ENCODE assay signal across 22 mouse cellular contexts in genomic region chr4:101213477-101213876, GRCm38 (mm10). TPM values are rescaled to one million over a fixed set of nuclear protein-coding genes. Genes with fewer than 3 reads are reported as not detected.
DNase-seq lines count a peak whose midpoint lies in the region; ATAC-seq and TF ChIP-seq lines count a peak whose summit lies in the region.
"Had no signal": no experiment of that assay in that cellular context is flagged by ENCODE, and none has a peak within 500 bp of the region (broad histone marks: within the 10 kb centered on the region; RNA-seq: fewer than 3 reads in every experiment).

No protein-coding gene starts in this region.

- H3K4me2 ChIP-seq in hindbrain, embryonic 11.5 days (replicated peaks; ENCODE audit: low read depth, low read length), result no peak overlapping the region
- H3K4me2 ChIP-seq: embryonic facial prominence, embryonic 15.5 days; liver, embryonic 11.5 days; lung, embryonic 15.5 days; midbrain, embryonic 13.5 days; neural tube, embryonic 15.5 days had no signal

- TF ChIP-seq CTCF in thymus, adult 2 months (IDR thresholded peaks at IDR 0.05; ENCODE audit: borderline replicate concordance, control insufficient read depth, extremely low read depth, insufficient read depth, low read length, poor library complexity), result no peak

- WGBS in thymus, adult 2 months, result 7% methylated on average over 2 of the region's 2 CpGs
- 90% methylated on average over 2 of the region's 2 CpGs for WGBS in hindbrain, embryonic 11.5 days

- H3K36me3 ChIP-seq in thymus, adult 2 months (ENCODE audit: control insufficient read depth, insufficient read depth, low read length), result no peaks in the 10 kb centered on the region
- 0 out of 2 replicates have a peak, but pooled peaks cover 2% of the 10 kb centered on the region for H3K36me3 ChIP-seq in splenic B cell, adult 2 months (ENCODE audit: control insufficient read depth, insufficient read depth, low read length, poor library complexity, severe bottlenecking)
- H3K36me3 ChIP-seq in hindbrain, embryonic 11.5 days (ENCODE audit: control insufficient read depth, insufficient read depth, low read length), result no peaks in the 10 kb centered on the region
- H3K36me3 ChIP-seq: embryonic facial prominence, embryonic 15.5 days; forebrain, embryonic 10.5 days; lung, embryonic 15.5 days; midbrain, embryonic 13.5 days; neural tube, embryonic 15.5 days had no signal

- TF ChIP-seq POLR2A in thymus, adult 2 months (IDR thresholded peaks at IDR 0.05; ENCODE audit: control insufficient read depth, extremely low read depth, insufficient read depth, low read length, poor library complexity), result no peak

- no peaks in the 10 kb centered on the region for H3K9me3 ChIP-seq in hindbrain, embryonic 11.5 days (ENCODE audit: control insufficient read depth, low read length)
- H3K9me3 ChIP-seq: embryonic facial prominence, embryonic 15.5 days; forebrain, embryonic 10.5 days; lung, embryonic 15.5 days; midbrain, embryonic 13.5 days; neural tube, embryonic 15.5 days had no signal

- H3K27ac ChIP-seq in thymus, adult 2 months (ENCODE audit: control insufficient read depth, insufficient read depth, low read length), result peak overlapping the region; percentile 15; the same call in 1 of the 2 replicates
- H3K27ac ChIP-seq in hindbrain, embryonic 11.5 days (ENCODE audit: low read depth, low read length), result no peak overlapping the region
- H3K27ac ChIP-seq: embryonic facial prominence, embryonic 15.5 days; forebrain, embryonic 10.5 days; lung, embryonic 15.5 days; midbrain, embryonic 13.5 days; neural tube, embryonic 15.5 days had no signal

- no peak overlapping the region for H3K9ac ChIP-seq in hindbrain, embryonic 11.5 days (ENCODE audit: low read depth, low read length)
- H3K9ac ChIP-seq: embryonic facial prominence, embryonic 15.5 days; forebrain, postnatal 0 days; lung, embryonic 15.5 days; midbrain, embryonic 13.5 days; neural tube, embryonic 15.5 days had no signal

- peaks cover 14% of the 10 kb centered on the region for H3K4me1 ChIP-seq in thymus, adult 2 months (replicated peaks; ENCODE audit: control insufficient read depth, insufficient read depth, low read length)
- no peaks in the 10 kb centered on the region for H3K4me1 ChIP-seq in hindbrain, embryonic 11.5 days (replicated peaks; ENCODE audit: control insufficient read depth, insufficient read depth, low read length)
- H3K4me1 ChIP-seq: embryonic facial prominence, embryonic 15.5 days; midbrain, embryonic 13.5 days; neural tube, embryonic 15.5 days had no signal

- DNase-seq in thymus, adult 2 months, result no peak
- DNase-seq in thymus, postnatal 25 days, result no peak
- DNase-seq in splenic B cell, adult 2 months (ENCODE audit: low read depth, low spot score), result peak; percentile 22
- no peak for DNase-seq in heart, postnatal 25 days (ENCODE audit: low spot score)
- DNase-seq in hindbrain, embryonic 11.5 days (ENCODE audit: low spot score), result no peak
- no peak for DNase-seq in left cerebral cortex, adult 11 months (ENCODE audit: low spot score)
- DNase-seq: cerebellum, postnatal 10 days; forebrain, postnatal 0 days; heart, adult 18-20 months; kidney, adult 8-10 months; kidney, postnatal 14 days; layer of hippocampus, adult 9-11 months; right cerebral cortex, postnatal 14 days; thymus, postnatal 36 days had no signal

- ATAC-seq in activated CD4-positive, CD25-positive, alpha-beta regulatory T cell, adult 4 months, result peak; percentile 67
- peak; percentile 78 for ATAC-seq in inflammation-experienced regulatory T-cells, adult 6 months
- no peak for ATAC-seq in hindbrain, embryonic 11.5 days (ENCODE audit: low FRiP score)
- ATAC-seq: forebrain, postnatal 0 days; midbrain, embryonic 13.5 days had no signal

- no peak overlapping the region for H3K4me3 ChIP-seq in thymus, adult 2 months (ENCODE audit: control insufficient read depth, insufficient read depth, low read length)
- no peak overlapping the region for H3K4me3 ChIP-seq in hindbrain, embryonic 11.5 days (ENCODE audit: low read depth, low read length)
- H3K4me3 ChIP-seq: embryonic facial prominence, embryonic 15.5 days; forebrain, embryonic 10.5 days; lung, embryonic 15.5 days; midbrain, embryonic 13.5 days; neural tube, embryonic 15.5 days had no signal

- intact Hi-C loops in heart, postnatal 25 days (cut with DNase I), result no loop called here

- no peaks in the 10 kb centered on the region for H3K27me3 ChIP-seq in thymus, adult 2 months (ENCODE audit: control insufficient read depth, insufficient read depth, low read length)
- H3K27me3 ChIP-seq in splenic B cell, adult 2 months (ENCODE audit: control insufficient read depth, insufficient read depth, low read length, poor library complexity, severe bottlenecking), result no peaks in the 10 kb centered on the region
- no peaks in the 10 kb centered on the region for H3K27me3 ChIP-seq in hindbrain, embryonic 11.5 days (ENCODE audit: control insufficient read depth, insufficient read depth, low read length)
- H3K27me3 ChIP-seq: embryonic facial prominence, embryonic 15.5 days; lung, embryonic 15.5 days; midbrain, embryonic 13.5 days; neural tube, embryonic 15.5 days had no signal

RNA-seq across cellular contexts. Expression of gene Jak1, which starts 51.6 kb away (rescaled TPM):
- 97.7 and 109 TPM in 2 replicates for polyA plus RNA-seq in thymus, adult 2 months (2012; rRNA removed)
- 100 to 1,000 TPM; 332 to 339 TPM for polyA plus RNA-seq in activated CD4-positive, CD25-positive, alpha-beta regulatory T cell, adult 4 months (2017; shearing (Covaris generic))
- 100 to 1,000 TPM; 317 to 371 (median 344) TPM for polyA plus RNA-seq in inflammation-experienced regulatory T-cells, adult 6 months (2017; shearing (Covaris generic))
- total RNA-seq in heart, postnatal 25 days (2021), result 10 to 100 TPM; 82.4 to 86.7 TPM
- polyA plus RNA-seq in hindbrain, embryonic 11.5 days (2014; fragmentation: Nextera tagmentation; extraction: Ambion mirVana), result 62.9 and 68.0 TPM in 2 replicates
